Mouse (Mus musculus) midbrain, embryonic 10.5 days (tissue): ENCODE results near the gene Gm9999. TPM values are rescaled to one million over a fixed set of nuclear protein-coding genes. Genes with fewer than 3 reads are reported as not detected.
"Not testable (repeated sequence)": the region's sequence is repeated elsewhere in the genome, so short reads cannot be mapped to it uniquely, and the experiment has no call there.

Experiments used
- DNase-seq: peaks from one replicate; pipeline ENCODE4 v3.0.0-alpha.2; 2017; ENCODE audit warnings: low spot score
- H3K27ac ChIP-seq: fragments of 300-500 bp; sonication (generic); replicated peaks from 2 replicates; pipeline ENCODE4 v1.5.1; 2016; ENCODE audit warnings: mild to moderate bottlenecking
- H3K27me3 ChIP-seq: fragments of 300-500 bp; sonication (generic); 2 replicates; pipeline ENCODE4 v1.6.1; 2016; ENCODE audit warnings: low read depth, mild to moderate bottlenecking; ENCODE audit not compliant: poor library complexity, severe bottlenecking
- H3K36me3 ChIP-seq: fragments of 300-500 bp; sonication (generic); 2 replicates; pipeline ENCODE4 v1.6.1; 2016; ENCODE audit warnings: mild to moderate bottlenecking, moderate library complexity
- H3K4me1 ChIP-seq: fragments of 300-500 bp; sonication (generic); 2 replicates; pipeline ENCODE4 v1.6.1; 2016
- H3K4me3 ChIP-seq: fragments of 300-500 bp; sonication (generic); 2 replicates; pipeline ENCODE4 v1.5.1; 2016; ENCODE audit warnings: mild to moderate bottlenecking, moderate library complexity
- H3K9me3 ChIP-seq: fragments of 300-500 bp; sonication (generic); replicated peaks from 2 replicates; pipeline ENCODE4 v1.6.1; 2016; ENCODE audit warnings: mild to moderate bottlenecking
- WGBS: fragments of 180-500 bp; shearing (Covaris S2); methylation state at CpG from one replicate; pipeline ENCODE4 v1.1.7; 2016; 5-methylcytosine and 5-hydroxymethylcytosine counted together
- polyA plus RNA-seq: library from polyadenylated mRNA; unstranded; fragments of >200 nt; fragmentation: Nextera tagmentation; extraction: Ambion mirVana; gene quantifications from 2 replicates; pipeline ENCODE4 v1.2.1, GENCODE M21; 2016

The Gm9999 gene
- polyA plus RNA-seq, 1 experiment from 2014 or later, result not detected

- Histone ChIP-seq H3K27me3 (no peaks in the 10 kb centered on the region), H3K4me3 (no peak overlapping the region), H3K36me3 (peaks cover 5% of the 10 kb centered on the region; the same call in 1 of the 2 replicates), H3K9me3 (no peaks in the 10 kb centered on the region), H3K4me1 (peaks cover 5% of the 10 kb centered on the region), H3K27ac (no peak overlapping the region)
- no peak for DNase-seq
- whole genome bisulfite sequencing, result 69% methylated on average over 8 of the region's 8 CpGs
Observed at GRCm38 (mm10) chr7:46985718-46986505, 2.5 kb downstream of the Gm9999 start.

GRCm38 (mm10) chr7:46986646-46987045, 3.3 kb downstream of the Gm9999 start:
- H3K27ac ChIP-seq, result no peak overlapping the region
- DNase-seq, result peak; percentile 18
- peaks cover 11% of the 10 kb centered on the region for H3K36me3 ChIP-seq
- H3K4me1 ChIP-seq, result peaks cover 5% of the 10 kb centered on the region
- no peaks in the 10 kb centered on the region for H3K9me3 ChIP-seq
- 71% methylated on average over 5 of the region's 5 CpGs for WGBS
- no peak overlapping the region for H3K4me3 ChIP-seq
- no peaks in the 10 kb centered on the region for H3K27me3 ChIP-seq

GRCm38 (mm10) chr7:46987073-46987472, 3.7 kb downstream of the Gm9999 start:
- H3K9me3 ChIP-seq, result no peaks in the 10 kb centered on the region
- no peaks in the 10 kb centered on the region for H3K27me3 ChIP-seq
- peaks cover 5% of the 10 kb centered on the region for H3K4me1 ChIP-seq
- H3K4me3 ChIP-seq, result no peak overlapping the region
- 72% methylated on average over 2 of the region's 2 CpGs for WGBS
- no peak overlapping the region for H3K27ac ChIP-seq
- DNase-seq, result no peak
- peaks cover 16% of the 10 kb centered on the region for H3K36me3 ChIP-seq

- WGBS, result 81% methylated on average over 4 of the region's 4 CpGs
- H3K9me3 ChIP-seq, result not testable (repeated sequence)
Observed at GRCm38 (mm10) chr7:46989387-46989786, 6.0 kb downstream of the Gm9999 start.

GRCm38 (mm10) chr7:46993079-46993478, 9.7 kb downstream of the Gm9999 start:
- no peak for DNase-seq
- Histone ChIP-seq H3K4me1 (no peaks in the 10 kb centered on the region), H3K36me3 (peaks cover 75% of the 10 kb centered on the region), H3K9me3 (no peaks in the 10 kb centered on the region), H3K27ac (no peak overlapping the region), H3K4me3 (no peak overlapping the region), H3K27me3 (no peaks in the 10 kb centered on the region)
- WGBS, result 89% methylated on average over 8 of the region's 8 CpGs

More at GRCm38 (mm10) chr7:46989387-46989786, 6.0 kb downstream of the Gm9999 start:
- not testable (repeated sequence) for H3K27ac ChIP-seq, H3K27me3 ChIP-seq, H3K4me1 ChIP-seq, DNase-seq, H3K4me3 ChIP-seq
- H3K36me3 ChIP-seq, result peaks cover 39% of the 10 kb centered on the region

DNA sequence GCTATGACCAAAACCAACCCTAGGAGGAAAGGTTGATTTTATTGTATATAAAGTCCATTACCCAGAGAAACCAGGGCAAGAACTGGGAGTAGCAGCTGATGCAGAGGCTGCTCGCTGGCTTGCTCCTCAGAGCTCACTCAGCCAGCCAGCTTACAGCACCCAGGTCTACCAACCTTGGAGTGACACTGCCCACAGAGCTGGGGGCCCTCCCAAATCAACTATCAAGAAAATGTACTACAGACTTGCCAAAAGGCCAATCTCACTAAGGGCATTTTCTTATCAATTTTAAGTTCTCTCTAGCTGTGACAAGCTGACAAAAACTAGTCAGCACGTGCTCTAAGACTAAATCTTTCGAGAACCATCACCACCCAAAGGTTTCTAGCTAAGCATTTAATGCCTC, 12.2 kb downstream of the Gm9999 start:
- no peaks in the 10 kb centered on the region for H3K9me3 ChIP-seq
- H3K4me3 ChIP-seq, result no peak overlapping the region
- H3K27ac ChIP-seq, result no peak overlapping the region
- H3K36me3 ChIP-seq, result peaks cover 88% of the 10 kb centered on the region
- DNase-seq, result no peak
- H3K27me3 ChIP-seq, result no peaks in the 10 kb centered on the region
- H3K4me1 ChIP-seq, result peaks cover 2% of the 10 kb centered on the region; the same call in 1 of the 2 replicates
- 95% methylated on average over 3 of the region's 3 CpGs for WGBS

- Histone ChIP-seq H3K36me3 (peaks cover 75% of the 10 kb centered on the region), H3K27me3 (no peaks in the 10 kb centered on the region), H3K9me3 (no peaks in the 10 kb centered on the region), H3K4me1 (peaks cover 7% of the 10 kb centered on the region), H3K4me3 (no peak overlapping the region), H3K27ac (no peak overlapping the region)
- 92% methylated on average over 4 of the region's 4 CpGs for WGBS
- DNase-seq, result no peak
Observed at GRCm38 (mm10) chr7:46997008-46997407, 13.6 kb downstream of the Gm9999 start.

DNA sequence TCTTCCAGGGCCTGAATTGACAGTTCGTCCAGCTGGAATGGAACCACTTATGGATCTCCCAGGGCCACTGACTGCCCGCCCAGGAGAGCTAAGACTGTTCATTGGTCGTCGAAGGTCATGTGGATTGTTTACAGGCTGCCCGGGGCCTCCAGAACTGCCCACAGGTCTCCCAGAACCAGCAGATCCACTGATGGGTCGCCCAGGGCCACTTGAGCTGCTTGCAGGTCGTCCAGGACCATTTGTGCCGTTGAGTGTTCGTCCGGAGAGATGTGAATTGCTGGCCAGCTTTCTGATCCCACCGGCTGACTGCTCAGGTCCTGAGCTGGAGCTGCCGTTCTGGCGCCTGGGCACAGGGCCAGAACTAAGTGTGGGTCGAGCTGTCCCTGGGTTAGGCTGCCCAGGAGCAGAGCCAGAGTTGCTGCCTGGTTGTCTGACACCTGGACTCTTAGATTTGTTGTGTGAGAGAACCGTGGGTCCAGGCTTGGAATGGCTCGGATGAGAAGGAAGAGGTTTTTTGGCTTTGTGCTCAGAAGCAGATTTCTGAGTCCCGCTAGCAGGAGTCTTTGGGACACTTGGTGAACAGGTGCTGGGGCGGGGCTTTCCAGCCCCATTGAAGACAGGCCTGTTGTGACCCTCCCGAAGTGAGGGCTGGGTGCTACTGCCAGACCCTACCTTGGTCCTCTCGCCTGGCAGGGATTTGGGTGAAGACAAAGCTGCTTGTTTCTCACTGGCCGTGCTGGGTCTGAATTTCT, 14.4 kb downstream of the Gm9999 start:
- H3K27me3 ChIP-seq, result no peaks in the 10 kb centered on the region
- WGBS, result 91% methylated on average over 21 of the region's 21 CpGs
- no peak overlapping the region for H3K27ac ChIP-seq
- peaks cover 15% of the 10 kb centered on the region for H3K4me1 ChIP-seq
- H3K36me3 ChIP-seq, result peaks cover 67% of the 10 kb centered on the region
- H3K9me3 ChIP-seq, result no peaks in the 10 kb centered on the region
- DNase-seq, result no peak
- no peak overlapping the region for H3K4me3 ChIP-seq

DNA sequence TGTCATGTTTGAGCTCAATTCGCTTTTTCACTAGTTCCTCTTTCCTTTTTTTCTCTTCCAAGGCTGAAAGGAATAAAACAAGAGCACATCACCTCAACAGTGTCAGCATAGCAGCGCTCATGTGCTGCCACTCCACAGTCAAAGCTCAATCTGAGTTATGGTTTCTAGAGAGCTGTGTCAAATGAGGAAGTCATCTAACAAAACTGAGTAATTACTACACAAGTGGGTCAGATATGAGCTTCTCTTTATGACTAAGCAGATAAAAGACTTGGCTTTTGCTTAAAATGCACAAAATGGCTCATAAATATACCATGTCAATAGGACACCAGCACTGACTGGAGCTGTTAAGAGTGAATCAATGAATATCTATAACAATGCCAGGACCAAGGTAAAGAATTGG, 15.6 kb downstream of the Gm9999 start:
- WGBS, result 91% methylated on average over 2 of the region's 2 CpGs
- Histone ChIP-seq H3K4me1 (peaks cover 25% of the 10 kb centered on the region), H3K36me3 (peaks cover 56% of the 10 kb centered on the region), H3K27ac (no peak overlapping the region), H3K9me3 (no peaks in the 10 kb centered on the region), H3K4me3 (no peak overlapping the region), H3K27me3 (no peaks in the 10 kb centered on the region)
- no peak for DNase-seq

DNA sequence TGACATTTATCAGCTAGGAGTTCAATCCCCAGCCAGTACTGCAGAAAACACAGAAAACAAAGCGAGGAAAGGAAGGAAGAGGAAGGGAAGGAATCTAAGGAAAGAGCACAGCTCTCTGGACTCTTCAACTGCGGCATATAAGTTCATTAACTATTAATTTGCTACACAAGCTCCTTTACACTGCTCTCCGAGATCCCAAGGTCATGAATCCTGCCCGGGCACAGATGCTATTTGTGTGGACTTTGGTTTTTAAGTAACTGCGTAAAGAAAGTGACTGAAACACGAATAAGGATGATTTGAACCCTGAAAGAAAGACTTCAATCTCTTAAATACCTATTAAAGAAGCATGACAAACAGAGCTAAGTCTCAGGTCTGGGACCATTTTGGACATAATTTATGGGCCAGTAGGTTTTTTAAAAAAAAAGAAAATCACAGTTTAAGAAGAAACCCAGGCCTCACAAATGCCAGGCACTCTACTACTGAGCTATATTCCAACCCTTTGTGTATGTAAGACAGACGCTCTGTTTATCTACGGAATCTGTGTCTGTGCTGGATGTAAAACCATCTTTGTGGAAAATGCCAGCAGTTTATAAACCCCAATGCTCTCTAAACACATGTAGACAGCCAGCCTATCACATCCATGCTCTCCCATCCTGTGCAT, 16.7 kb downstream of the Gm9999 start:
- Histone ChIP-seq H3K9me3 (no peaks in the 10 kb centered on the region), H3K4me1 (peaks cover 25% of the 10 kb centered on the region), H3K4me3 (no peak overlapping the region), H3K36me3 (peaks cover 44% of the 10 kb centered on the region), H3K27ac (no peak overlapping the region), H3K27me3 (no peaks in the 10 kb centered on the region)
- DNase-seq, result no peak
- WGBS, result 87% methylated on average over 8 of the region's 8 CpGs

GRCm38 (mm10) chr7:47000644-47000983, 17.2 kb downstream of the Gm9999 start:
- Histone ChIP-seq H3K27ac (no peak overlapping the region), H3K27me3 (no peaks in the 10 kb centered on the region), H3K4me3 (no peak overlapping the region), H3K4me1 (peaks cover 30% of the 10 kb centered on the region), H3K9me3 (no peaks in the 10 kb centered on the region), H3K36me3 (peaks cover 39% of the 10 kb centered on the region)
- WGBS, result 72% methylated on average over 3 of the region's 3 CpGs
- DNase-seq, result no peak

DNA sequence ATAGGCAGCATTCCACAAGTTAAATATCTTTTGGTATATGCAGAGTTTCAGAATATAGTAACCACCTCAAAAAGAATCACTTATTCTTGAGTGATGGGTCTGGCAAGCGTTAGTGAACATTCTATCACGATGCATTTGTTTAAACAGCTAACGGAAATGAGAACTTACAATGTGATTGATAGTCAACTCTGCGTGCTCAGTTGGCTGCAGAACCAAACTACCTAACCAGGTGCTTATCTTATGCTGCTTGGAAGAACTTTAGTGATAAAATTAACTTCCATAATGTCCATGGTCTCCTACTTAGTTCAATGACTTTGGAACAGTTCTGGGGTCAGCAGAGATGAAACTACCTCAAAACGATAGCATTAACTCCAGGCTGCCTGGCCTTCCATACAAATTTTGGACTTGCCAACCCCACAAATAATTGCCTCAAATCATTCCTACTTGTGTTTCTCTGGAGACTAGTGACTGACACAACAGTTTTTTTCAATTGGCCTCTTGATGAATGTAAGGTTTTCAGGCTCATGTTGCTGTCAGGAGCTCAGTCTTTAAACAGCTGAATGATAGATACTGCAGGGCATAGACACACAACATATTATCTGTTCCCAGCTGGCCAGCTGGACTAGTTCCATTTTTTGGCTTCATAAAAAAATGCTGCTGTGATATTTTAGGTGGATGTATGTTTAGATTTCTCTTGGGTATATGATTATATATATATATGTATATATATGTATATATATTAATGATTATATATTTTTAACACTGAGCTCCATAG, 17.9 kb downstream of the Gm9999 start:
- H3K9me3 ChIP-seq, result no peaks in the 10 kb centered on the region
- 93% methylated on average over 5 of the region's 5 CpGs for WGBS
- DNase-seq, result no peak
- peaks cover 34% of the 10 kb centered on the region for H3K4me1 ChIP-seq
- H3K27ac ChIP-seq, result no peak overlapping the region
- peaks cover 33% of the 10 kb centered on the region for H3K36me3 ChIP-seq
- H3K4me3 ChIP-seq, result no peak overlapping the region
- H3K27me3 ChIP-seq, result no peaks in the 10 kb centered on the region
